Mouse (Mus musculus): ENCODE measurements at regions not wholly inside any gene's neighbourhood (a gene's known extent, or its start where the extent isn't known, plus 50 kb on each side); places are given as distances from the start of the nearest gene placed in this dataset.

- Histone ChIP-seq H3K9ac (no peak overlapping the region), H3K4me1 (ENCODE audit: insufficient read depth) (no peaks in the 10 kb centered on the region), H3K27me3 (ENCODE audit: insufficient read depth, low read length) (no peaks in the 10 kb centered on the region), H3K4me3 (ENCODE audit: low read depth, low read length) (no peak overlapping the region), H3K27ac (ENCODE audit: low read depth, low read length) (no peak overlapping the region), H3K36me3 (ENCODE audit: insufficient read depth) (no peaks in the 10 kb centered on the region), H3K4me2 (ENCODE audit: low read depth) (no peak overlapping the region), H3K9me3 (ENCODE audit: low read length) (no peaks in the 10 kb centered on the region)
- peak; percentile 54 for ATAC-seq
- DNase-seq: peak; percentile 8
- TF ChIP-seq CTCF (IDR thresholded peaks at IDR 0.05; ENCODE audit: low read depth): no peak
- 64% methylated on average over 13 of the region's 13 CpGs for WGBS
These were observed 82.2 kb upstream of the Sulf2 start for GRCm38 (mm10) chr2:166237554-166238269.

DNA sequence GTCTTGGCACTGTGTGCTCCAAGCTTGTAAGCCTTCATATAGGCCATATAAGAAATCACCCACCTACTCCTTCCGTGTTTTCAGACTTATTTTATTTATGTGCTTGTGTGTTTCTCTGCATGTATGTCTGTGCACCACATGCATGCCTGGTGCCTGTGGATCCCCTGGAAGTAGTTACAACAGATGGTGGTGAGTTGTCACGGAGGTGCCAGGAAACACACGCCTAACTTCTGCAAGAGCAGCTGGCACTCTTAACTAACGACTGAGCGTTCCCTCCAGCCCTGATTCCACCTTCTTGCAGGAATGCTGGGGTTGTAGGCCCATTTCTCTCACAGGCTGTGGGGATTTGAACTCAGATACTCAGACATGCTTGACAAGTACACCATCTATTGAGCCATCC lies 80.6 kb upstream of the Sulf2 start:
- Histone ChIP-seq H3K27me3 (ENCODE audit: insufficient read depth, low read length) (no peaks in the 10 kb centered on the region), H3K36me3 (ENCODE audit: insufficient read depth) (no peaks in the 10 kb centered on the region), H3K9ac (no peak overlapping the region), H3K27ac (ENCODE audit: low read depth, low read length) (no peak overlapping the region), H3K9me3 (ENCODE audit: low read length) (no peaks in the 10 kb centered on the region), H3K4me2 (ENCODE audit: low read depth) (no peak overlapping the region), H3K4me3 (ENCODE audit: low read depth, low read length) (no peak overlapping the region), H3K4me1 (ENCODE audit: insufficient read depth) (no peaks in the 10 kb centered on the region)
- no peak for TF ChIP-seq CTCF (IDR thresholded peaks at IDR 0.05; ENCODE audit: low read depth)
- peak; percentile 51; the same call in 1 of the 2 replicates for ATAC-seq
- peak; percentile 67 for DNase-seq
- 49% methylated on average over 5 of the region's 5 CpGs for WGBS

DNA sequence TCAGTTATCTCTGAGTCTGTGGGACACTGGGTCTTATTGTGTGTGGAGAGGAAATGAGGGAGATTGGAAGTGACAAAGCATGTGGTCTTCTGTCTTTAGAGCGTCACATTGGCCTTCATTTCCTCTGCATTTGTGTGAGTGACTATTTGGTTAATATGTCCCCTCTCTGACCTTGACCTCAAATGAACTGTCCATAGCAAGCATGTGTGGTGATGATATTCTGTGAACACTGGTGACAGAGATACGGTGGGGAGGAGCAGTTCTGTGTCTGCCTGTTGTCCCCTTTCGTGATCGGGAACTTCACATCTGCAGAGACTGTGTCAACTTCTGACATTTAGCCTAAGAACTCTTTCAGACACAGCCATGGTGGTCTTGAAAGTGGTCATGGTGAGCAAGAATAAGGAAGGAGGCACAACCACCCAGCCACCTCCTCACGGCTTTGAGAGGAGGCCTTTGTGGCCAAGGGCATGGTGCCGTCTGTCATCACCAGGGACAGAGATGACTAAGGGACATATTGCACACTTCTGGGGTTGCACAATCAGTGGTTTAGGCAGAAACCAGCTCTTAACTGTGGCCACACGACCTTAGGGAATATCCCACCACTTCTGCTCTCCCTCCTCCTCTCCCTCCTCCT lies 79.2 kb upstream of the Sulf2 start:
- Histone ChIP-seq H3K4me2 (ENCODE audit: low read depth) (no peak overlapping the region), H3K27ac (ENCODE audit: low read depth, low read length) (no peak overlapping the region), H3K9ac (no peak overlapping the region), H3K36me3 (ENCODE audit: insufficient read depth) (no peaks in the 10 kb centered on the region), H3K4me1 (ENCODE audit: insufficient read depth) (no peaks in the 10 kb centered on the region), H3K9me3 (ENCODE audit: low read length) (no peaks in the 10 kb centered on the region), H3K27me3 (ENCODE audit: insufficient read depth, low read length) (no peaks in the 10 kb centered on the region), H3K4me3 (ENCODE audit: low read depth, low read length) (no peak overlapping the region)
- WGBS: 83% methylated on average over 7 of the region's 7 CpGs
- no peak for DNase-seq
- TF ChIP-seq CTCF (IDR thresholded peaks at IDR 0.05; ENCODE audit: low read depth): no peak
- ATAC-seq: no peak

DNA sequence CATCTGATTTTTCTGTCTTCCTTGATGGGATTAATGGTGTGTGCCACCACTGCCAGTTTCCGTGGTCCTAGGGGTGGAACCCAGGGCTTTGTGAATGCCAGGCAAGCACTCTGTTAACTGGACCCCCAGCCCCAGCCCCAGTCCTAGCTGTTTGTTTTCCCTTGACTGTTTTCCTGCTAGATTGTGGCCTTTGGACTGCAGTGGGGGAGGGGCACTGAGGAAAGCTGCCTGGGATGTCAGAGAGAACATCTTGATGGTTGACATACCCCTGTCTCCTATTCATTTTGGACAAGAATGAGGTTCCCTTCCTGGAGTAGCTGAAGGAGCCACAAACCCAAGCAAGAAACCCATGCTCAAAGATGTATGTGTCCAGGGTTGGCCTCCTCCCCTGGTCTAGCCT lies 77.8 kb upstream of the Sulf2 start:
- H3K9ac ChIP-seq: no peak overlapping the region
- H3K4me1 ChIP-seq (ENCODE audit: insufficient read depth): no peaks in the 10 kb centered on the region
- no peak overlapping the region for H3K4me3 ChIP-seq (ENCODE audit: low read depth, low read length)
- WGBS: 78% methylated on average over 1 of the region's 1 CpGs
- H3K27ac ChIP-seq (ENCODE audit: low read depth, low read length): no peak overlapping the region
- no peak for TF ChIP-seq CTCF (IDR thresholded peaks at IDR 0.05; ENCODE audit: low read depth)
- no peaks in the 10 kb centered on the region for H3K36me3 ChIP-seq (ENCODE audit: insufficient read depth)
- no peak overlapping the region for H3K4me2 ChIP-seq (ENCODE audit: low read depth)
- H3K9me3 ChIP-seq (ENCODE audit: low read length): no peaks in the 10 kb centered on the region
- H3K27me3 ChIP-seq (ENCODE audit: insufficient read depth, low read length): no peaks in the 10 kb centered on the region
- ATAC-seq: no peak
- no peak for DNase-seq

DNA sequence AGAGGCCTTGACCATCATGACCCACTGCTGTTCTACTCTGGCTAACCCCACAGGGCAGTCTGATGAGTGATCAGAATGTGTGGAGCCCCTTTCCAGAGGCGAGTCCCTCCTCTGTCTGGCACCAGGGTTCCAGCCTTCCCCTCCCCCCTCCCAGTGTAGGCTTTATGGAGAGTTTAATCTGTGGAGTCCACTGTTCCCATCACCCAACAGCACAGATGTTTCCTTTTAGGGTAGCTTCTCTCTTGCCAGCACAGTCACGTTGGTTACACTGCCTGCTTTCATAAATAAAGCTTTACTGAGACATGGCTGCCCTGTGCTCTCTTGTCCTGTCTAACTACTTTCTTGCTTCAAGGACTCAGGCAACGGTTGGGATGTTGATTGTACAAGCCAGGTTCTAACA lies 76.9 kb upstream of the Sulf2 start:
- no peak overlapping the region for H3K4me2 ChIP-seq (ENCODE audit: low read depth)
- no peak overlapping the region for H3K9ac ChIP-seq
- no peaks in the 10 kb centered on the region for H3K4me1 ChIP-seq (ENCODE audit: insufficient read depth)
- no peak for TF ChIP-seq CTCF (IDR thresholded peaks at IDR 0.05; ENCODE audit: low read depth)
- no peak for ATAC-seq
- H3K27me3 ChIP-seq (ENCODE audit: insufficient read depth, low read length): no peaks in the 10 kb centered on the region
- no peaks in the 10 kb centered on the region for H3K9me3 ChIP-seq (ENCODE audit: low read length)
- 65% methylated on average over 3 of the region's 3 CpGs for WGBS
- no peaks in the 10 kb centered on the region for H3K36me3 ChIP-seq (ENCODE audit: insufficient read depth)
- H3K27ac ChIP-seq (ENCODE audit: low read depth, low read length): no peak overlapping the region
- no peak for DNase-seq
- H3K4me3 ChIP-seq (ENCODE audit: low read depth, low read length): no peak overlapping the region

- TF ChIP-seq CTCF (IDR thresholded peaks at IDR 0.05; ENCODE audit: low read depth): no peak
- no peaks in the 10 kb centered on the region for H3K4me1 ChIP-seq (ENCODE audit: insufficient read depth)
- peak; percentile 40 for DNase-seq
These were observed 75.2 kb upstream of the Sulf2 start for GRCm38 (mm10) chr2:166230617-166231016.

GRCm38 (mm10) chr2:166228356-166228755 lies 72.9 kb upstream of the Sulf2 start:
- Histone ChIP-seq H3K4me3 (ENCODE audit: low read depth, low read length) (no peak overlapping the region), H3K4me1 (ENCODE audit: insufficient read depth) (no peaks in the 10 kb centered on the region)
- TF ChIP-seq CTCF (IDR thresholded peaks at IDR 0.05; ENCODE audit: low read depth): no peak

More at GRCm38 (mm10) chr2:166230617-166231016, 75.2 kb upstream of the Sulf2 start:
- Histone ChIP-seq H3K27ac (ENCODE audit: low read depth, low read length) (no peak overlapping the region), H3K9ac (no peak overlapping the region), H3K4me2 (ENCODE audit: low read depth) (no peak overlapping the region), H3K4me3 (ENCODE audit: low read depth, low read length) (no peak overlapping the region), H3K36me3 (ENCODE audit: insufficient read depth) (no peaks in the 10 kb centered on the region), H3K9me3 (ENCODE audit: low read length) (no peaks in the 10 kb centered on the region), H3K27me3 (ENCODE audit: insufficient read depth, low read length) (no peaks in the 10 kb centered on the region)
- 62% methylated on average over 6 of the region's 6 CpGs for WGBS
- no peak for ATAC-seq

More at GRCm38 (mm10) chr2:166228356-166228755, 72.9 kb upstream of the Sulf2 start:
- DNase-seq (no peak), ATAC-seq (no peak)
- Histone ChIP-seq H3K27me3 (ENCODE audit: insufficient read depth, low read length) (no peaks in the 10 kb centered on the region), H3K9ac (no peak overlapping the region), H3K9me3 (ENCODE audit: low read length) (no peaks in the 10 kb centered on the region; the same call in 1 of the 2 replicates), H3K4me2 (ENCODE audit: low read depth) (no peak overlapping the region), H3K27ac (ENCODE audit: low read depth, low read length) (no peak overlapping the region), H3K36me3 (ENCODE audit: insufficient read depth) (no peaks in the 10 kb centered on the region)
- WGBS: 92% methylated on average over 5 of the region's 6 CpGs

Data from forebrain, postnatal 0 days (tissue).